Mouse (Mus musculus) myocyte (in vitro differentiated cells): ENCODE data around the gene Pigp.

Experiments
- MAX ChIP-seq: IDR thresholded peaks from one replicate; pipeline ENCODE4 v1.6.1; 2011; ENCODE audit warnings: low read depth, mild to moderate bottlenecking, control low read depth
- MYOG ChIP-seq, 3 experiments: IDR thresholded peaks; one replicate each; pipeline ENCODE4 v1.6.1; 2011; ENCODE audit warnings: control low read depth in 2 of 3, low read depth in 2 of 3, mild to moderate bottlenecking in 2 of 3; ENCODE audit not compliant: insufficient read length in 2 of 3, control insufficient read depth in 1 of 3, insufficient read depth in 1 of 3
- POLR2A ChIP-seq: IDR thresholded peaks from one replicate; pipeline ENCODE4 v1.6.1; 2011; ENCODE audit warnings: low read depth, mild to moderate bottlenecking, control low read depth, moderate library complexity; ENCODE audit not compliant: insufficient read length
- POLR2AphosphoS2 ChIP-seq: IDR thresholded peaks from one replicate; pipeline ENCODE4 v1.6.1; 2011; ENCODE audit warnings: low read depth, control low read depth; ENCODE audit not compliant: insufficient read length
- TCF12 ChIP-seq: IDR thresholded peaks from one replicate; pipeline ENCODE4 v1.6.1; 2011; ENCODE audit warnings: mild to moderate bottlenecking, control low read depth; ENCODE audit not compliant: poor library complexity, insufficient read depth, severe bottlenecking
- TCF3 ChIP-seq: IDR thresholded peaks from one replicate; pipeline ENCODE4 v1.6.1; 2011; ENCODE audit warnings: low read depth, control low read depth; ENCODE audit not compliant: insufficient read length

DNA sequence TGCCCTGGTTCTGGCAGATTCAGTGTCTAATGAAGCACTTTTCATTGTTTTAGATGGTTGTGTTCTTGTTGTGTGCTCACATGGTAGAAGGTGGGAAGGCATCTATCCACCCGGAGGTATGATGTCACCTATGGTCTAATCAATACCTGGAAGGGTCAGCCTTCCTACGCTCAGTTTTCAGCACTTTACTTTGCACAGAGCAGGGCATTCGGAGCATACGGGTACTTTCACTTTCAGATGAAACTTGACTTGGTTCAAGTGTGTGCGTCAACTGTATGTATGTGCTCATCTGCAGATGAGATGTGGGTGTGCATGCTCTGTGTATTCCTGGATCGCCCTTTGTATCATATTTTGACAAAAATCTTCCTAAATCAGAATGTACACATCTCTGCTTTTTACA is 42.5 kb upstream of the Pigp start:
- TF ChIP-seq POLR2A: no peak
- no peak for TF ChIP-seq TCF12
- TF ChIP-seq MAX: no peak
- no peak for TF ChIP-seq POLR2AphosphoS2
- TF ChIP-seq MYOG (IDR thresholded peaks at IDR 0.05; ENCODE audit: control insufficient read depth in 1 of 3, insufficient read depth in 1 of 3, insufficient read length in 2 of 3, low read depth in 2 of 3): no peak
- TF ChIP-seq TCF3: no peak
